Mouse (Mus musculus) layer of hippocampus, adult 18-20 months (tissue): ENCODE measurements around the gene Scube3. TPM values are rescaled to one million over a fixed set of nuclear protein-coding genes. Genes with fewer than 3 reads are reported as not detected.
A peak's percentile ranks its signal among the peaks of the same experiment; 100 is the strongest.
"Not testable (repeated sequence)": the region's sequence is repeated elsewhere in the genome, so short reads cannot be mapped to it uniquely, and the experiment has no call there.

Experiments used
- DNase-seq, 2 experiments: peaks; one replicate each; pipeline ENCODE4 v3.0.0; 2022; ENCODE audit warnings: low spot score in 2 of 2
- total RNA-seq, 2 experiments: library from RNA; stranded (reverse); gene quantifications; 2 replicates each; pipeline ENCODE4 v1.2.3; 2021

Gene Scube3
- total RNA-seq, 2 experiments from 2014 or later = 1.3 to 1.9 TPM

DNA sequence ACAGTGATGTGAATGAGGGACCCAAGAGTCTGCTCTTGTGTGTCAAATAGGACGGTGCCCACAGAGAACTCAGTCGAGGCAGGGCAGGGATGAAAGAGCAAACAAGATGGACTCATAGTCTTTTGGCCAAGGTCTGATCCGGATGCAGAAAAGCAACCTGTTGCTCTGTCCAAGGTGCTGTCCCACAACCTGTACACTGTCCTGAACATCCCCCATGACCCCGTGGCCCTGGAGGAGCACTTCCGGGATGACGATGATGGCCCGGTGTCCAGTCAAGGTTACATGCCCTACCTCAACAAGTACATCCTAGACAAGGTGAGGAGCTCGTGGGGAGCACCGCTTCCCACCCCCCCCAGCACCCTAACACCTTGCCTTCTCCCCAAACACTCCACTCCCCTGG lies 74.8 kb downstream of the Scube3 start:
- no peak for DNase-seq

DNA sequence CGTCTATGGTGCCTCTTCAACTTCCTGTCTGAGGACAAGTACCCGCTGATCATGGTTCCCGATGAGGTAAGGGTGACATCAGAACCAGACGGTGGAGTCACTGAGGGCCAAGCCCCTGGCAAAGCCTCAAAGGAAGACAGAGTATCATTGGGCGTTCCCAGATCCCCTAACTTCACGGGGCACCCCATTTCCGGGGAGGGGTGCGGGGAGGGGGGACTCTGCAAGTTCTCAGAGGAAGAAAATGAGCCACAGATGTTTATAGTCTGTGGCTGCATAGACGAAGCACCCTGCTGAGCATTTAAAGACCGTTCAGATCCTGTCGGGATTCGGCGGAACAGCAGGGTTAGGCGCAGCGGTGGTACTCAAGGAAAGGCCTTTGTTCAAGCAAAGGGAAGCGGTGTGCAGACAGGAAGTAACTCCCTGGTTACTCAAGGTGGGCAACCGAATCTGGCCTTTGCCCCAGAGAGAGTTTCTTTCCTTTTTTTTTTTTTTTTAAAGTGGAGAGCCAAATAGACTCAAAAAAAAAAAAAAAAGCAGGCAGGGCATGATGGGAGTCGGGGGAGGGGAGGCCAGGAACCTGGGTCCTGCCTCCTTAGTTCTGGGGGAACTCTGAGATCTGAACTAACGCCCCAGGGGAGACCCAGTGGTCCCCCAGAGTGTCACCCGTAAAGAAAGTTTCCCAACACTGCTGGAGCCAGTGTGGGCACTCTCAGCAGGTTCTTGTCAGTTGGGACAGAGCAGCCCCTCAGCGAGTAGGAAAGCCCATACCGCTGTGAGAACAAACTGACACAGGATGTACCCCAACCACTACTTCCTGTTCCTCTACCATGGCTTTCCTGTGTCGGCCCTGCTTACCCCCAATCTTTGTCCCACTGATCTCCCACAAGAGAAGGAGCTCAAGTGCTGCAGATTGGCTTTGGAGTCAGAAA lies 76.0 kb downstream of the Scube3 start:
- DNase-seq = no peak

DNA sequence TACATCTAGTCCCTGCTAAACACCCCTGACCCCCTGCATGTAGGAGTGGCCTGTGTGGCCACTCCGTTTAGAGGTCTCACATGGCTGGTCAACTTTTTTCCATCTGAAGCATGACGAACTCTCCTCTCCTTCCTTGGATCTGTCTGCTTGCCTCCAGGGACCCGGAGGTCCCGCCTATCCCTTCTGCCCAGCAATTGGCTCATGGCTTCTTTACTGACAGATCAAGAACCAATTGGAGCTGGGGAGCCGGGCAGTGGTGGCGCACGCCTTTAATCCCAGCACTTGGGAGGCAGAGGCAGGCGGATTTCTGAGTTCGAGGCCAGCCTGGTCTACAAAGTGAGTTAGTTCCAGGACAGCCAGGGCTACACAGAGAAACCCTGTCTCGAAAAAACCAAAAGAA lies 80.5 kb downstream of the Scube3 start:
- not testable (repeated sequence) for DNase-seq

DNA sequence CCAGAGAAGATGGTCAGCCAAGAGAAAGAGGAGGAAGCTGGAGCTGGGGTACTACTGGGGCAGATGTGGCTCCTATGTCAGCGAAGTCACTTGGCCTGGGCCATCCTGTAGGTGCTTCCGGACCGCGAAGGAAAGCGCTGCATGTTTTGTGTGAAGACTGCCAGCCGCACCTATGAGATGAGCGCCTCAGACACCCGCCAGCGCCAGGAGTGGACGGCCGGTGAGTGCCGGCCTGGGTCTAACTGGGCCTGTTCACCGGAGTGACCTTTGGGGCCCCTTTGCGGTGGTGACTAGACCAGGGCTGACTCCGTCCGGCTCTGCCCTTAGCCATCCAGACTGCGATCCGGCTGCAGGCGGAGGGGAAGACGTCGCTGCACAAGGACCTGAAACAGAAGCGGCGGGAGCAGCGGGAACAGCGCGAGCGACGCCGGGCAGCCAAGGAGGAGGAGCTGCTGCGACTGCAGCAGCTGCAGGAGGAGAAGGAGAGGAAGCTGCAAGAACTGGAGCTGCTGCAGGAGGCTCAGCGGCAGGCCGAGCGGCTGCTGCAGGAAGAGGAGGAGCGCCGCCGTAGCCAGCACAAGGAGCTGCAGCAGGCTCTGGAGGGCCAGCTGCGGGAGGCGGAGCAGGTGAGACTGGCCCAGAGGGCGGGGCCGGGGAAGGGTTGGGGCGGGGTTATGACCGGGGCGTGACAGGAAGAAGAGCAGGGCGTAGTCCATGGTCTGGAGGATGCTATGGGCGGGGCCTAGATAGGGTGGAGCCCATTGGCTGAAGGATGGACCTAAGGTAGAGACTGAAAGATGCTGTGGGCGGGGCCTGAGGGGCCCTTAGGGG lies 81.8 kb downstream of the Scube3 start:
- peak; percentile 77 to 81 for DNase-seq

Other genes with a start within 250 kb of the Scube3 start
- 10 to 100 TPM; 37.2 to 41.4 TPM for gene Anks1, start 232.8 kb upstream of the Scube3 start, total RNA-seq
- 10 to 100 TPM; 38.7 to 41.5 TPM for gene Taf11, start 232.3 kb upstream of the Scube3 start, total RNA-seq
- gene Tcp11, start 61.5 kb upstream of the Scube3 start, total RNA-seq = 1 to 10 TPM in 1 of 2 experiments, under 1 TPM in 1; 0.68 to 1.6 TPM
- 100 to 1,000 TPM; 107 to 109 TPM for gene Zfp523, start 35.0 kb downstream of the Scube3 start, total RNA-seq
- gene Def6, start 65.6 kb downstream of the Scube3 start, total RNA-seq = 1 to 10 TPM; 2.0 to 2.9 TPM
- 10 to 100 TPM; 22.5 to 26.0 TPM for gene Ppard, start 90.6 kb downstream of the Scube3 start, total RNA-seq
- 10 to 100 TPM; 22.8 to 26.0 TPM for gene Fance, start 171.4 kb downstream of the Scube3 start, total RNA-seq
- 100 to 1,000 TPM; 356 to 365 TPM for gene Rpl10a, start 186.3 kb downstream of the Scube3 start, total RNA-seq
- 1 to 10 TPM; 2.0 to 2.4 TPM for gene Tead3, start 208.7 kb downstream of the Scube3 start, total RNA-seq
- gene Tulp1, start 223.1 kb downstream of the Scube3 start, total RNA-seq = not detected